Mouse (Mus musculus) liver, adult 2 months (tissue): ENCODE measurements at regions not wholly inside any gene's neighbourhood (a gene's known extent, or its start where the extent isn't known, plus 50 kb on each side); places are given as distances from the start of the nearest gene placed in this dataset.

Source experiments
- DNase-seq: peaks from one replicate; pipeline ENCODE4 v3.0.0-alpha.2; 2011; ENCODE audit warnings: low read depth, low spot score; ENCODE audit errors: extremely low read depth
- H3K27ac ChIP-seq: fragments of 200-500 bp; replicated peaks from 2 replicates; pipeline ENCODE4 v1.5.1; 2012; ENCODE audit warnings: low read depth, mild to moderate bottlenecking, control low read depth, inconsistent platforms, low read length; ENCODE audit not compliant: insufficient read depth
- H3K27me3 ChIP-seq: fragments of 200-500 bp; 2 replicates; pipeline ENCODE4 v1.6.1; 2012; ENCODE audit warnings: mild to moderate bottlenecking, moderate library complexity, low read length, inconsistent platforms; ENCODE audit not compliant: control insufficient read depth, insufficient read depth
- H3K36me3 ChIP-seq: fragments of 200-500 bp; 2 replicates; pipeline ENCODE4 v1.6.1; 2012; ENCODE audit warnings: low read length, inconsistent platforms; ENCODE audit not compliant: control insufficient read depth, insufficient read depth
- H3K4me1 ChIP-seq: fragments of 200-500 bp; 2 replicates; pipeline ENCODE4 v1.6.1; 2011; ENCODE audit warnings: low read length; ENCODE audit not compliant: control insufficient read depth, insufficient read depth
- H3K4me3 ChIP-seq: fragments of 200-500 bp; 2 replicates; pipeline ENCODE4 v1.5.1; 2011; ENCODE audit warnings: low read depth, mild to moderate bottlenecking, control low read depth, low read length, moderate library complexity; ENCODE audit not compliant: insufficient read depth
- H3K79me2 ChIP-seq: fragments of 200-500 bp; 2 replicates; pipeline ENCODE4 v1.6.1; 2012; ENCODE audit warnings: inconsistent platforms, mild to moderate bottlenecking, low read length, moderate library complexity; ENCODE audit not compliant: control insufficient read depth, insufficient read depth
- H3K9ac ChIP-seq: fragments of 200-500 bp; 2 replicates; pipeline ENCODE4 v1.6.1; 2012; ENCODE audit warnings: low read depth, mild to moderate bottlenecking, control low read depth, inconsistent platforms, low read length
- CTCF ChIP-seq: fragments of 200-500 bp; IDR thresholded peaks from 2 replicates; pipeline ENCODE4 v1.5.1; 2011; ENCODE audit warnings: low read depth, low read length, control low read depth
- POLR2A ChIP-seq: fragments of 200-500 bp; IDR thresholded peaks from 2 replicates; pipeline ENCODE4 v1.6.1; 2011; ENCODE audit warnings: low read length, control low read depth; ENCODE audit not compliant: insufficient read depth; ENCODE audit errors: extremely low read depth
- WGBS: fragments of 180-500 bp; shearing (Covaris S2); methylation state at CpG from one replicate; pipeline ENCODE4 v1.1.7; 2018; 5-methylcytosine and 5-hydroxymethylcytosine counted together

GRCm38 (mm10) chr2:142964340-142964739, 63.0 kb upstream of the Kif16b start:
- Histone ChIP-seq H3K4me3 (no peak overlapping the region), H3K27ac (no peak overlapping the region), H3K36me3 (no peaks in the 10 kb centered on the region), H3K27me3 (peaks cover 2% of the 10 kb centered on the region; the same call in 1 of the 2 replicates), H3K9ac (no peak overlapping the region), H3K79me2 (no peaks in the 10 kb centered on the region), H3K4me1 (no peaks in the 10 kb centered on the region; the same call in 1 of the 2 replicates)
- TF ChIP-seq CTCF (no peak), POLR2A (no peak)
- no peak for DNase-seq
- 38% methylated on average over 2 of the region's 2 CpGs for WGBS

- Histone ChIP-seq H3K9ac (no peak overlapping the region), H3K27me3 (peaks cover 2% of the 10 kb centered on the region; the same call in 1 of the 2 replicates), H3K4me3 (no peak overlapping the region), H3K4me1 (no peaks in the 10 kb centered on the region; the same call in 1 of the 2 replicates), H3K79me2 (no peaks in the 10 kb centered on the region), H3K27ac (no peak overlapping the region), H3K36me3 (no peaks in the 10 kb centered on the region)
- WGBS, result 22% methylated on average over 4 of the region's 4 CpGs
- TF ChIP-seq POLR2A (no peak), CTCF (peak; percentile 56)
- peak; percentile 42 for DNase-seq
Observed at GRCm38 (mm10) chr2:142967250-142967649, 65.9 kb upstream of the Kif16b start.

- H3K4me1 ChIP-seq, result no peaks in the 10 kb centered on the region
- H3K4me3 ChIP-seq, result no peak overlapping the region
- H3K9ac ChIP-seq, result no peak overlapping the region
- 75% methylated on average over 4 of the region's 4 CpGs for WGBS
- no peaks in the 10 kb centered on the region for H3K27me3 ChIP-seq
- TF ChIP-seq CTCF (no peak), POLR2A (no peak)
- no peaks in the 10 kb centered on the region for H3K79me2 ChIP-seq
- H3K36me3 ChIP-seq, result no peaks in the 10 kb centered on the region
- H3K27ac ChIP-seq, result no peak overlapping the region
- no peak for DNase-seq
Observed at GRCm38 (mm10) chr2:142980771-142981170, 79.4 kb upstream of the Kif16b start.

- H3K4me1 ChIP-seq, result no peaks in the 10 kb centered on the region
- no peaks in the 10 kb centered on the region for H3K27me3 ChIP-seq
- H3K79me2 ChIP-seq, result no peaks in the 10 kb centered on the region
- H3K4me3 ChIP-seq, result no peak overlapping the region
- no peak for TF ChIP-seq CTCF
- no peak for TF ChIP-seq POLR2A
- H3K36me3 ChIP-seq, result no peaks in the 10 kb centered on the region
- 73% methylated on average over 3 of the region's 3 CpGs for WGBS
- no peak for DNase-seq
- H3K9ac ChIP-seq, result no peak overlapping the region
- H3K27ac ChIP-seq, result no peak overlapping the region
Observed at GRCm38 (mm10) chr2:142988691-142989090, 74.1 kb upstream of the Snrpb2 start.

- Histone ChIP-seq H3K36me3 (no peaks in the 10 kb centered on the region), H3K4me3 (no peak overlapping the region), H3K79me2 (no peaks in the 10 kb centered on the region), H3K27ac (no peak overlapping the region), H3K27me3 (0 out of 2 replicates have a peak, but pooled peaks cover 4% of the 10 kb centered on the region), H3K4me1 (no peaks in the 10 kb centered on the region), H3K9ac (no peak overlapping the region)
- TF ChIP-seq CTCF (no peak), POLR2A (no peak)
- DNase-seq, result no peak
Observed at GRCm38 (mm10) chr2:142996088-142996487, 66.8 kb upstream of the Snrpb2 start.

- no peaks in the 10 kb centered on the region for H3K4me1 ChIP-seq
- TF ChIP-seq POLR2A (no peak), CTCF (no peak)
- WGBS, result 90% methylated on average over 6 of the region's 6 CpGs
- H3K36me3 ChIP-seq, result no peaks in the 10 kb centered on the region
- no peak overlapping the region for H3K27ac ChIP-seq
- no peak for DNase-seq
- no peaks in the 10 kb centered on the region for H3K79me2 ChIP-seq
- no peak overlapping the region for H3K9ac ChIP-seq
- no peak overlapping the region for H3K4me3 ChIP-seq
- 0 out of 2 replicates have a peak, but pooled peaks cover 4% of the 10 kb centered on the region for H3K27me3 ChIP-seq
Observed at GRCm38 (mm10) chr2:143002874-143003273, 60.0 kb upstream of the Snrpb2 start.
